Mouse (Mus musculus) neural tube, embryonic 14.5 days (tissue): ENCODE data around the gene Slc1a3. TPM values are rescaled to one million over a fixed set of nuclear protein-coding genes. Genes with fewer than 3 reads are reported as not detected.
"Not testable (repeated sequence)": the region's sequence is repeated elsewhere in the genome, so short reads cannot be mapped to it uniquely, and the experiment has no call there.

Experiments used
- ATAC-seq: fragments of 200-750 bp; cut with Nextera tagmentation; 2 replicates; pipeline ENCODE4 v1.8.0; 2017; ENCODE audit warnings: low read depth, mild to moderate bottlenecking, moderate TSS enrichment, moderate library complexity
- H3K27ac ChIP-seq: fragments of 300-500 bp; sonication (generic); 2 replicates; pipeline ENCODE4 v1.5.1; 2014; ENCODE audit warnings: low read depth, mild to moderate bottlenecking, control low read depth, low read length, moderate library complexity, mixed read lengths
- H3K27me3 ChIP-seq: fragments of 300-500 bp; sonication (generic); 2 replicates; pipeline ENCODE4 v1.6.1; 2014; ENCODE audit warnings: low read length; ENCODE audit not compliant: control insufficient read depth, insufficient read depth
- H3K36me3 ChIP-seq: fragments of 300-500 bp; sonication (generic); 2 replicates; pipeline ENCODE4 v1.6.1; 2014; ENCODE audit warnings: low read length, mixed read lengths; ENCODE audit not compliant: control insufficient read depth, insufficient read depth
- H3K4me1 ChIP-seq: fragments of 300-500 bp; sonication (generic); 2 replicates; pipeline ENCODE4 v1.6.1; 2014; ENCODE audit warnings: low read length; ENCODE audit not compliant: control insufficient read depth, insufficient read depth
- H3K4me2 ChIP-seq: fragments of 300-500 bp; sonication (generic); 2 replicates; pipeline ENCODE4 v1.6.1; 2014; ENCODE audit warnings: mild to moderate bottlenecking, low read depth, low read length, control low read depth
- H3K4me3 ChIP-seq: fragments of 300-500 bp; sonication (generic); 2 replicates; pipeline ENCODE4 v1.5.1; 2014; ENCODE audit warnings: low read depth, low read length, control low read depth, mixed read lengths
- H3K9ac ChIP-seq: fragments of 300-500 bp; sonication (generic); replicated peaks from 2 replicates; pipeline ENCODE4 v1.6.1; 2014; ENCODE audit warnings: low read depth, mild to moderate bottlenecking, control low read depth, low read length, mixed read lengths
- H3K9me3 ChIP-seq: fragments of 300-500 bp; sonication (generic); 2 replicates; pipeline ENCODE4 v1.6.1; 2016; ENCODE audit warnings: low read length; ENCODE audit not compliant: control insufficient read depth
- WGBS: fragments of 180-500 bp; shearing (Covaris S2); extraction: QIAGEN DNeasy Blood & Tissue Kit; methylation state at CpG from one replicate; pipeline ENCODE4 v1.1.7; 2014; 5-methylcytosine and 5-hydroxymethylcytosine counted together
- polyA plus RNA-seq: library from polyadenylated mRNA; unstranded; fragments of >200 nt; fragmentation: Nextera tagmentation; extraction: Ambion mirVana; gene quantifications from 2 replicates; pipeline ENCODE4 v1.2.1, GENCODE M21; 2014

Gene Slc1a3
- polyA plus RNA-seq, 1 experiment from 2014 or later = 205 TPM

GRCm38 (mm10) chr15:8715666-8716065, 5.1 kb upstream of the Slc1a3 start:
- H3K27ac ChIP-seq = no peak overlapping the region
- H3K9ac ChIP-seq = no peak overlapping the region
- ATAC-seq = no peak
- no peaks in the 10 kb centered on the region for H3K27me3 ChIP-seq
- H3K36me3 ChIP-seq = no peaks in the 10 kb centered on the region
- H3K9me3 ChIP-seq = no peaks in the 10 kb centered on the region
- H3K4me1 ChIP-seq = 0 out of 2 replicates have a peak, but pooled peaks cover 5% of the 10 kb centered on the region
- H3K4me2 ChIP-seq = no peak overlapping the region
- H3K4me3 ChIP-seq = no peak overlapping the region

- Histone ChIP-seq H3K27me3 (no peaks in the 10 kb centered on the region), H3K27ac (no peak overlapping the region), H3K9ac (no peak overlapping the region), H3K4me2 (no peak overlapping the region), H3K9me3 (no peaks in the 10 kb centered on the region), H3K4me3 (no peak overlapping the region), H3K36me3 (no peaks in the 10 kb centered on the region), H3K4me1 (0 out of 2 replicates have a peak, but pooled peaks cover 5% of the 10 kb centered on the region)
- no peak for ATAC-seq
- 58% methylated on average over 2 of the region's 2 CpGs for WGBS
Observed at GRCm38 (mm10) chr15:8712433-8712984, 1.9 kb upstream of the Slc1a3 start.

DNA sequence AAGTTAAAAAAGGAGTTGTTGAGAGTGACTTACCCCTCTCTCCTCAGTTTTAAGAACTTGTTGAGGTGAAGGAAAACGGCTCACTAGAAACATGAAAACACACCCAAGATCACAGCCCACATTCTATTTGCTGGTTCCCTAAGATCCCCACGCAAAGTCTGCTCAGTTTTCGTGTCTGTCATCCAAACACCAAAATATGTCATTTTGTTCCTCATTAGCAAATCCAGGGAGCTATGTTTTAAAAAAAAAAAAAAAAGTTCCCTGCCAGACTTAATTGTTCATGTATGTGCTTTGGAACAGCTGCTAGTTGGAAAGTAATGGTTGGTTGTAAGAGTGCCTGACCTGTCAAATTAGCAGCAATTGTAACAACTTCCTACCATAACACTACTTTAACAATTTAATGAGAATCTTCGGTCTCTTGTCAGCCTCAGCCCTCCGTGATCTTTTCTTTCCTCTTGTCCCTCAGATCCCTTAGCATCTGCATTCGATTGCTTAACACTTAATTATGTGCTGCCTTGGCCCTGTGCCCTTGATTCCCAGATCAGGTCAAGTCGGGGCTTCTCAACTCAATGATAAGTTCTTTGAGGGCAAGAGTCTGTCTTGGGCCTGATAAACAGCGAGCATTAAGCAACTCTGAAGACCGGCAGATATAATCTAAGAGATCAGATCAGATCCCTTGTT, 1.2 kb upstream of the Slc1a3 start:
- H3K4me2 ChIP-seq = no peak overlapping the region
- no peaks in the 10 kb centered on the region for H3K27me3 ChIP-seq
- H3K36me3 ChIP-seq = no peaks in the 10 kb centered on the region
- ATAC-seq = no peak
- H3K27ac ChIP-seq = no peak overlapping the region
- no peak overlapping the region for H3K4me3 ChIP-seq
- no peaks in the 10 kb centered on the region for H3K9me3 ChIP-seq
- 67% methylated on average over 9 of the region's 9 CpGs for WGBS
- 0 out of 2 replicates have a peak, but pooled peaks cover under 1% of the 10 kb centered on the region for H3K4me1 ChIP-seq
- no peak overlapping the region for H3K9ac ChIP-seq

GRCm38 (mm10) chr15:8709578-8709977, 986 bp downstream of the Slc1a3 start:
- no peaks in the 10 kb centered on the region for H3K9me3 ChIP-seq
- H3K9ac ChIP-seq = peak overlapping the region; percentile 25; the same call in 1 of the 2 replicates
- peak overlapping the region; percentile 98 for H3K4me2 ChIP-seq
- no peaks in the 10 kb centered on the region for H3K27me3 ChIP-seq
- H3K27ac ChIP-seq = no peak overlapping the region
- H3K36me3 ChIP-seq = no peaks in the 10 kb centered on the region
- peak overlapping the region; percentile 62 for H3K4me3 ChIP-seq
- ATAC-seq = peak; percentile 58; the same call in 1 of the 2 replicates
- under 1% methylated on average over 11 of the region's 11 CpGs for WGBS
- H3K4me1 ChIP-seq = no peaks in the 10 kb centered on the region

DNA sequence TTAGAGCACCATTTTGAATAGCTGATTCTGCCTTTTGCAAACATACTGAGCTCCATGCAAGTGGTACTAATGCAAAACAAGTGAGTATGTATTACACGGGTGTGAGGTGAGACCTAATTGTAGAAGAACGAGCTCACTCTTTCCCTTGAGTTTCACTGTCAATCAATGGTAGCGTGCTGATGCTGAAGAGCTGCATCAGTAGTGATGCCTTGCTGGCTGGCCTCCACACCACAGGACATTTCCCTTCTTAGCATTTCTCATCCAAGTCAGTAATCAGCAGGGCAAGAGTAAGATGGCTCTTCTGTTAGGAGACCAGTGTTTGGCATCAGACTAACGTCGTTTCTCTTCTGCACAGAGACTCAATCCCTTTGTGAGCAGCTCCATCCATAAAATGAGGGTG, 4.0 kb downstream of the Slc1a3 start:
- Histone ChIP-seq H3K9me3 (no peaks in the 10 kb centered on the region), H3K4me1 (no peaks in the 10 kb centered on the region), H3K9ac (no peak overlapping the region), H3K4me2 (peak overlapping the region; percentile 32; the same call in 1 of the 2 replicates), H3K4me3 (no peak overlapping the region), H3K36me3 (no peaks in the 10 kb centered on the region), H3K27me3 (no peaks in the 10 kb centered on the region), H3K27ac (peak overlapping the region; percentile 44; the same call in 1 of the 2 replicates)
- 78% methylated on average over 5 of the region's 5 CpGs for WGBS
- no peak for ATAC-seq

- Histone ChIP-seq H3K4me2 (peak overlapping the region; percentile 32; the same call in 1 of the 2 replicates), H3K36me3 (no peaks in the 10 kb centered on the region), H3K4me1 (no peaks in the 10 kb centered on the region), H3K27me3 (no peaks in the 10 kb centered on the region), H3K9me3 (no peaks in the 10 kb centered on the region), H3K9ac (no peak overlapping the region), H3K27ac (peak overlapping the region; percentile 44; the same call in 1 of the 2 replicates), H3K4me3 (no peak overlapping the region)
- no peak for ATAC-seq
- WGBS = 63% methylated on average over 4 of the region's 4 CpGs
Observed at GRCm38 (mm10) chr15:8706178-8706577, 4.4 kb downstream of the Slc1a3 start.

- not testable (repeated sequence) for H3K9me3 ChIP-seq
Observed at GRCm38 (mm10) chr15:8705560-8705959, 5.0 kb downstream of the Slc1a3 start.

GRCm38 (mm10) chr15:8697976-8698375, 12.6 kb downstream of the Slc1a3 start:
- WGBS = 44% methylated on average over 3 of the region's 3 CpGs
- Histone ChIP-seq H3K36me3 (no peaks in the 10 kb centered on the region), H3K4me2 (no peak overlapping the region), H3K27ac (no peak overlapping the region), H3K4me3 (no peak overlapping the region), H3K9ac (no peak overlapping the region), H3K27me3 (no peaks in the 10 kb centered on the region), H3K9me3 (no peaks in the 10 kb centered on the region), H3K4me1 (no peaks in the 10 kb centered on the region)
- no peak for ATAC-seq

More at GRCm38 (mm10) chr15:8705560-8705959, 5.0 kb downstream of the Slc1a3 start:
- not testable (repeated sequence) for H3K4me2 ChIP-seq, H3K9ac ChIP-seq, H3K4me3 ChIP-seq, H3K4me1 ChIP-seq, ATAC-seq, H3K36me3 ChIP-seq, H3K27me3 ChIP-seq, H3K27ac ChIP-seq
- 96% methylated on average over 1 of the region's 1 CpGs for WGBS

GRCm38 (mm10) chr15:8697500-8697899, 13.1 kb downstream of the Slc1a3 start:
- H3K4me3 ChIP-seq = no peak overlapping the region
- 66% methylated on average over 3 of the region's 3 CpGs for WGBS
- ATAC-seq = no peak

More at GRCm38 (mm10) chr15:8697500-8697899, 13.1 kb downstream of the Slc1a3 start:
- no peaks in the 10 kb centered on the region for H3K9me3 ChIP-seq
- H3K36me3 ChIP-seq = no peaks in the 10 kb centered on the region
- H3K9ac ChIP-seq = no peak overlapping the region
- no peaks in the 10 kb centered on the region for H3K4me1 ChIP-seq
- H3K27me3 ChIP-seq = no peaks in the 10 kb centered on the region
- no peak overlapping the region for H3K27ac ChIP-seq
- H3K4me2 ChIP-seq = no peak overlapping the region
